Mouse (Mus musculus) erythroblast, embryonic 14.5 days (primary cell): Measurements from ENCODE around the gene Crocc2.

Source experiments
- GATA1 ChIP-seq: IDR thresholded peaks from 2 replicates; pipeline ENCODE4 v1.6.1; 2012; ENCODE audit warnings: low read length, inconsistent platforms, mixed read lengths
- TAL1 ChIP-seq: IDR thresholded peaks from 3 replicates; pipeline ENCODE4 v1.6.1; 2012; ENCODE audit warnings: low read length, inconsistent platforms, mixed read lengths

GRCm38 (mm10) chr1:93238201-93238600 is 69.7 kb downstream of the Crocc2 start:
- no peak for TF ChIP-seq GATA1
- TF ChIP-seq TAL1 = no peak
